Mouse (Mus musculus) layer of hippocampus, adult 8-10 months (tissue): ENCODE data around the gene Muc2. TPM values are rescaled to one million over a fixed set of nuclear protein-coding genes. Genes with fewer than 3 reads are reported as not detected.
"Not testable (repeated sequence)": the region's sequence is repeated elsewhere in the genome, so short reads cannot be mapped to it uniquely, and the experiment has no call there.

Source experiments
- DNase-seq, 2 experiments: peaks; one replicate each; pipeline ENCODE4 v3.0.0; 2022; ENCODE audit warnings: low spot score in 2 of 2
- total RNA-seq, 4 experiments: library from RNA; stranded (reverse); gene quantifications; 2 replicates each; pipeline ENCODE4 v1.2.4; 2022

Muc2 gene
- 1 to 10 TPM in 3 of 4 experiments, not detected in 1; 1.1 to 1.7 (median 1.2) TPM for total RNA-seq

DNA sequence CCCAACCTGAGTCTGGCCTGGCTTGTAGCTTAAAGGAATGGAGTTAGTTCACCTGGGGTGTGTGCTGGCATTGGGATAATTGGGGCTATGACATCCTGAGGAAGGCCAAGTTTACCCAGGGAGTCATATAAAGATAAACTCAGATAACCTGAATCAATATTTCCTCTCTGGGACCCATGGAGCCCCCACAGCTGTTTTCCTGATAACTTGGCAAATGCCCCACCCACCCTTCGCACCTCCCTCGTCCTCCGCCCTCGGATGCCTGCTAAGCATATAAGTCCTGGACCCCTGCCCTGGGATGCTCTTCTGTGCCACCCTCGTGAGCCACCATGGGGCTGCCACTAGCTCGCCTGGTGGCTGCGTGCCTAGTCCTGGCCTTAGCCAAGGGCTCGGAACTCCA lies at the start of gene Muc2:
Muc2 (plus strand) TSS at position 301 of the 400 bp plus-strand sequence.
- DNase-seq, result no peak

GRCm38 (mm10) chr7:141642375-141642774 lies 47.8 kb upstream of the Muc2 start:
- DNase-seq, result no peak

GRCm38 (mm10) chr7:141643160-141643559 lies 47.0 kb upstream of the Muc2 start:
- DNase-seq, result no peak

GRCm38 (mm10) chr7:141647083-141647482 lies 43.1 kb upstream of the Muc2 start:
- no peak for DNase-seq

DNA sequence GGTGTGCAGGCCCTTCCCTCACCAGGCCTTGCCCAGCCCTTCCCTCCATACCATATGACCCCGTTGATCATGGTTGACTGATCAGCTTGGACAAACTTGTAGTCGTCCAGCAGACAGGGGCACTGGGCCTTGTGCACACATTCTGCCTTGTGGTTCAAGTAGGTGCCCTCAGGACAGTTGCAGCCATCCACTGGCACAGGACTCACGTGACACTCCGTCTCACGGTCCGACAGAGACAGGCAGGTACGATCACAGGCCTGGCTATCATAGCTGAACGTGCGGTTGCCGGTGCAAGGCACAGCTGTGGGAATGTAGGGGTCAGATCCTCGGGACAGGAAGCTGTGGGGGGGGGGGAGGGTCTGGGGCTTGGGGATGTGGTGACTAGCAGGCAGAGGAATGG lies 42.3 kb upstream of the Muc2 start:
- no peak for DNase-seq

- DNase-seq, result no peak
These were observed 37.9 kb upstream of the Muc2 start for GRCm38 (mm10) chr7:141652191-141652590.

DNA sequence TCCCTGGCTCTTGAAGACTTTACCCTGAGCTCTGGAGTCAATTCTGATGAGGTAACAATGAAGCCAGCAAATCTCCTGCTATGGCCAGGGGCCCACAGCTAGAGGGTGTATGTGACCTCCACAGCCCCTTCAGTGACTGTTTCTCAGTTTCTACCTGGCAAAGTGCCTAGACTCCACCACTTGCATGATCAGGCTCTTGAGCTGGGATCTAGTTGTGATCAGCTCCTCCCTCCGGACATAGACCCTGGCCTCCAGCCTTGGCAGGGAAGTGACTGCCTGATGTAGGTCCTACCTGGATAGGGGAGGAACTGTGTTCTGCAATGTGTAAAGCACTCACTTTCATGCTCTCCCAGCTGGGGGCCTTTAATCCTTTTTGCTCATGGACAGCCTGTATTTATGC lies 29.8 kb upstream of the Muc2 start:
- DNase-seq, result no peak

DNA sequence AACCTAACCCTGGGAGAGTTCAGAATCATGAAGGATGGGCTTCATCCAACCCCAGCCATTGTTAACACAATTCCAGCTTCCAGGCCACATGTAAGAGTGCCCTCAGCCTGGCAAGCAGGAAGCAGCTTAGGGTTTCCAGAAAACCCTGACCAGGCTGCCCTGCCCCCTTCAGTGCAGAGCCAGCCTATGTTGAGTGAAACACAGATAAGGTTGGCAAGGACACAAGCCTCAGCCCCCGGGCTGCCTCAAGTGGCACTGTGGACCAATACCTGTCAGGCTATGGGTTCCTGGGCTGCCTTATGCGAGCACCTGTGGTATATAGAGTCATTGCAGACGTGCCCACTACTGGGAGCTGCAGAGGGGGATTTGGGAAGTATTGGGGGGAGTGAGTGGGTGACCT lies 28.7 kb upstream of the Muc2 start:
- no peak for DNase-seq

GRCm38 (mm10) chr7:141662223-141662622 lies 27.9 kb upstream of the Muc2 start:
- no peak for DNase-seq

GRCm38 (mm10) chr7:141666190-141666589 lies 23.9 kb upstream of the Muc2 start:
- DNase-seq, result peak in 1 of 2 experiments; percentile 40

GRCm38 (mm10) chr7:141669097-141669496 lies 21.0 kb upstream of the Muc2 start:
- DNase-seq, result not testable (repeated sequence)

DNA sequence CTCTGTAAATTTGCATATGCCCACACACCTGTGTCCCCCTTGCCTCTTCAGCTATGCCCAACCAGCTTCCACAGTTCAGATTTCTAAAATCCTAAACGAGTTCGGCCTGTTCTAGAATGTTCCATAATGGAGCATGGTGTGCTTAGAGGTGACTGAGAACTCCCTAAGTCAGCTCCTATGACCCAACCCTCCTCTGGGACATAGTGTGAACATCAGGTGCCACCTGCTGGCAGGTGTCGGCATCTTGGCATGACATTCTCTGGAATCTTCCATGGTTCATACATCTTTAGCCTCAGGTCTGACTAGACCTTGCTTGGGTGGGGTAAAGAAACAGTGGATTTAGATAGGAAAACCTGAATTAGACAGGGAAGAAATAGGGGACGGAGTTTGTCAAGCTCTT lies 19.1 kb upstream of the Muc2 start:
- DNase-seq, result no peak

GRCm38 (mm10) chr7:141671626-141672291 lies 18.4 kb upstream of the Muc2 start:
- DNase-seq, result no peak

- DNase-seq, result no peak
These were observed 11.2 kb upstream of the Muc2 start for GRCm38 (mm10) chr7:141678922-141679321.

GRCm38 (mm10) chr7:141687330-141687729 lies 2.8 kb upstream of the Muc2 start:
- no peak for DNase-seq

DNA sequence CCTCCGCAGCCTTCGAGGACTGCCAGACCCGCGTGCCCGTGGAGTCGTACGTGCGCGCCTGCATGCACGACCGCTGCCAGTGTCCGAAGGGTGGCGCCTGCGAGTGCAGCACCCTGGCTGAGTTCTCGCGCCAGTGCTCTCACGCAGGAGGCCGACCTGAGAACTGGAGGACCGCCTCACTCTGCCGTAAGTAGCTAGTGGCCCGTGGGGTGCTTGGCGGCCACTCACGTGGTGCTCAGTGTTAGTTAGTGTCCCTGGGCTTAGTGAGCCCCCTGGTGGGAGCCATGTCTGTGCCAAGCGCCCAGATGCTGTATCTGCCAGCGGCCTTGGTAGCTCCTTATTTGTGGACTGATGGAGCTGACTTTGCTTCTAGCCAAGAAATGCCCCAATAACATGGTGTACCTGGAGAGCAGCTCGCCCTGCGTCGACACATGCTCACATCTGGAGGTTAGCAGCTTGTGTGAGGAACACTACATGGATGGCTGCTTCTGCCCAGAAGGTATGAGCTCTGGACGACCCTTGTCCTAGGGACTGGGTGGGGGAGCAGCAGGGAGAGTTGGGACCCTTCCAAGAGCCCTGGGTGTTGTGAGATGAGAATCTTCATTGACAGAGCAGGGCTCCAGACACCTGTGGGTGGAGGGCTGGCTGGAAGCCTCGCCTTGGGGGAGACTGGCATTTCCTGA lies 3.6 kb downstream of the Muc2 start:
- no peak for DNase-seq

GRCm38 (mm10) chr7:141694274-141694639 lies 4.1 kb downstream of the Muc2 start:
- no peak for DNase-seq

DNA sequence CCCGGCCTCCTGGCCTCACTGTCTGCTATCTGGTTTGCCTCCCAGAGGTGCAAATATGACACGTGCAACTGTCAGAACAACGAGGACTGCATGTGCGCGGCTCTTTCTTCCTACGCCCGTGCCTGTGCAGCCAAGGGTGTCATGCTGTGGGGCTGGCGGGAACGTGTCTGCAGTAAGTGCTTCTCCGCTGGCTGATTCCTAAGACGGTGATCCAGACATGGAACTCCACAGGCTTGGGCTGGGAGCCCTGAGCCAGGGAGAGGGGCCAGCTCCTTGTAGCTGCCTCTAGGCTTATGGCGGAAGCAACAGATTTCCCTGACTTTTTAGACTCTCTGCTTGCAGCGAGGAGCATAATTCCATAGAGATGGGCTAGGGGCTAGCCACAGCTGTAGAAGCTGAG lies 6.4 kb downstream of the Muc2 start:
- DNase-seq, result no peak

- no peak for DNase-seq
These were observed 9.5 kb downstream of the Muc2 start for GRCm38 (mm10) chr7:141699556-141700220.

- DNase-seq, result peak; percentile 8 to 31
These were observed 57.4 kb downstream of the Muc2 start for GRCm38 (mm10) chr7:141747451-141748100.

DNA sequence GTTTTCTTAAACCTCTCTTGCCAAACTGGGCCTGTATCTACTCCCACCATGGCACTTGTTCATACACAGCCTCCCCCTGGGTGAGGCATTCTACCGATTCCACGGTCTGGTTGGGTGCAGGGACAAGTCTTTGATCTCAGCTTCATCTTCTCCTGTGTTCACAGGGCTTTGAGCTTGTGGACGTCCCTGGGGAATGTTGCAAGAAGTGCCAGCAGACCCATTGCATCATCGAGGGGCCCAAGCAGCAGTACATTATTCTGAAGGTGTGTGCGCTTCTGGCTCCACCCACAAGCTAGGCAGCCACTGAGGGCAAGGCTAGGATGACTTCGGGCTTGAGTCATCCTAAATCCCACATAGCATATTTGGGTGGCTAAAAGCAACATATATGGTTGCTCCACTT lies 62.4 kb downstream of the Muc2 start:
- DNase-seq, result no peak

- DNase-seq, result peak; percentile 45 to 84
These were observed 65.7 kb downstream of the Muc2 start for GRCm38 (mm10) chr7:141755831-141756230.
